Mouse (Mus musculus) thymus, adult 2 months (tissue): ENCODE data around the gene Sh3bp1. TPM values are rescaled to one million over a fixed set of nuclear protein-coding genes. Genes with fewer than 3 reads are reported as not detected.
"Not testable (repeated sequence)": the region's sequence is repeated elsewhere in the genome, so short reads cannot be mapped to it uniquely, and the experiment has no call there.

Experiments
- DNase-seq: peaks from one replicate; pipeline ENCODE4 v3.0.0; 2021
- H3K27ac ChIP-seq: fragments of 200-500 bp; 2 replicates; pipeline ENCODE4 v1.5.1; 2012; ENCODE audit warnings: low read length, control low read depth; ENCODE audit not compliant: control insufficient read depth, insufficient read depth
- H3K27me3 ChIP-seq: fragments of 200-500 bp; 2 replicates; pipeline ENCODE4 v1.6.1; 2012; ENCODE audit warnings: mild to moderate bottlenecking, low read length, moderate library complexity, mixed read lengths; ENCODE audit not compliant: control insufficient read depth, insufficient read depth
- H3K36me3 ChIP-seq: fragments of 200-500 bp; 2 replicates; pipeline ENCODE4 v1.6.1; 2012; ENCODE audit warnings: mild to moderate bottlenecking, low read length, moderate library complexity; ENCODE audit not compliant: control insufficient read depth, insufficient read depth
- H3K4me1 ChIP-seq: fragments of 200-500 bp; replicated peaks from 2 replicates; pipeline ENCODE4 v1.6.1; 2012; ENCODE audit warnings: low read length; ENCODE audit not compliant: control insufficient read depth, insufficient read depth
- H3K4me3 ChIP-seq: fragments of 200-500 bp; 2 replicates; pipeline ENCODE4 v1.5.1; 2012; ENCODE audit warnings: mild to moderate bottlenecking, low read length, control low read depth, moderate library complexity; ENCODE audit not compliant: control insufficient read depth, insufficient read depth
- CTCF ChIP-seq: fragments of 200-500 bp; IDR thresholded peaks from 2 replicates; pipeline ENCODE4 v1.5.1; 2012; ENCODE audit warnings: mild to moderate bottlenecking, control low read depth, low read length, moderate library complexity, borderline replicate concordance; ENCODE audit not compliant: control insufficient read depth, poor library complexity, insufficient read depth; ENCODE audit errors: extremely low read depth
- POLR2A ChIP-seq: fragments of 200-500 bp; IDR thresholded peaks from 2 replicates; pipeline ENCODE4 v1.6.1; 2012; ENCODE audit warnings: mild to moderate bottlenecking, low read length, control low read depth, moderate library complexity; ENCODE audit not compliant: control insufficient read depth, poor library complexity, insufficient read depth; ENCODE audit errors: extremely low read depth
- WGBS: fragments of 180-500 bp; shearing (Covaris S2); methylation state at CpG from one replicate; pipeline ENCODE4 v1.1.7; 2018; 5-methylcytosine and 5-hydroxymethylcytosine counted together
- polyA plus RNA-seq: library from polyadenylated mRNA; depleted of rRNA; stranded (reverse); fragments of >200 nt; gene quantifications from 2 replicates; pipeline ENCODE4 v1.2.3, GENCODE M21; 2012

The Sh3bp1 gene
- polyA plus RNA-seq, 1 experiment, result 371 TPM

GRCm38 (mm10) chr15:78876991-78877809 lies 22.4 kb upstream of the Sh3bp1 start, which contains the start of gene Gga1:
Gga1 (plus strand) TSS chr15:78877190.
- WGBS, result under 1% methylated on average over 94 of the region's 95 CpGs
- peak; percentile 66 for TF ChIP-seq POLR2A
- peak; percentile 69 for TF ChIP-seq CTCF
- H3K27me3 ChIP-seq, result no peaks in the 10 kb centered on the region
- peak; percentile 89 for DNase-seq
- no peaks in the 10 kb centered on the region for H3K36me3 ChIP-seq
- H3K4me1 ChIP-seq, result peaks cover 20% of the 10 kb centered on the region
- H3K4me3 ChIP-seq, result peak within 1 kb of the TSS; percentile 77
- peak within 1 kb of the TSS; percentile 74 for H3K27ac ChIP-seq

- H3K4me1 ChIP-seq, result peaks cover 20% of the 10 kb centered on the region
- under 1% methylated on average over 17 of the region's 17 CpGs for WGBS
- H3K27me3 ChIP-seq, result no peaks in the 10 kb centered on the region
- TF ChIP-seq POLR2A (no peak), CTCF (no peak)
- H3K27ac ChIP-seq, result peak overlapping the region; percentile 53; the same call in 1 of the 2 replicates
- no peak for DNase-seq
- peaks cover 2% of the 10 kb centered on the region for H3K36me3 ChIP-seq
- peak overlapping the region; percentile 77 for H3K4me3 ChIP-seq
Observed at GRCm38 (mm10) chr15:78877810-78878390, 21.7 kb upstream of the Sh3bp1 start.

- Histone ChIP-seq H3K36me3 (peaks cover 12% of the 10 kb centered on the region), H3K4me1 (peaks cover 20% of the 10 kb centered on the region)
- 15% methylated on average over 7 of the region's 7 CpGs for WGBS
- H3K4me3 ChIP-seq, H3K27me3 ChIP-seq, H3K27ac ChIP-seq, DNase-seq: not testable (repeated sequence)
Observed at GRCm38 (mm10) chr15:78878792-78879516, 20.6 kb upstream of the Sh3bp1 start.

GRCm38 (mm10) chr15:78880432-78880831 lies 19.1 kb upstream of the Sh3bp1 start:
- WGBS, result 98% methylated on average over 8 of the region's 8 CpGs
- no peak overlapping the region for H3K27ac ChIP-seq
- peaks cover 19% of the 10 kb centered on the region for H3K36me3 ChIP-seq
- no peak for DNase-seq
- no peak overlapping the region for H3K4me3 ChIP-seq
- peaks cover 20% of the 10 kb centered on the region for H3K4me1 ChIP-seq
- no peaks in the 10 kb centered on the region for H3K27me3 ChIP-seq
- no peak for TF ChIP-seq CTCF
- TF ChIP-seq POLR2A, result no peak

- WGBS, result 93% methylated on average over 3 of the region's 3 CpGs
Observed at GRCm38 (mm10) chr15:78881828-78882227, 17.7 kb upstream of the Sh3bp1 start.

GRCm38 (mm10) chr15:78889401-78889853 lies 10.1 kb upstream of the Sh3bp1 start:
- no peak overlapping the region for H3K4me3 ChIP-seq

More at GRCm38 (mm10) chr15:78881828-78882227, 17.7 kb upstream of the Sh3bp1 start:
- TF ChIP-seq CTCF (no peak), POLR2A (no peak)
- Histone ChIP-seq H3K27me3 (no peaks in the 10 kb centered on the region), H3K27ac (no peak overlapping the region), H3K36me3 (peaks cover 29% of the 10 kb centered on the region), H3K4me1 (peaks cover 14% of the 10 kb centered on the region), H3K4me3 (no peak overlapping the region)
- DNase-seq, result no peak

More at GRCm38 (mm10) chr15:78889401-78889853, 10.1 kb upstream of the Sh3bp1 start:
- no peak for DNase-seq
- no peak for TF ChIP-seq POLR2A
- no peak for TF ChIP-seq CTCF
- no peak overlapping the region for H3K27ac ChIP-seq
- H3K4me1 ChIP-seq, result peaks cover 11% of the 10 kb centered on the region
- H3K36me3 ChIP-seq, result peaks cover 42% of the 10 kb centered on the region
- WGBS, result 91% methylated on average over 13 of the region's 13 CpGs
- H3K27me3 ChIP-seq, result no peaks in the 10 kb centered on the region
